Mouse (Mus musculus): Measurements from ENCODE around the gene Arsg. TPM values are rescaled to one million over a fixed set of nuclear protein-coding genes. Genes with fewer than 3 reads are reported as not detected.
"Not testable (repeated sequence)": the region's sequence is repeated elsewhere in the genome, so short reads cannot be mapped to it uniquely, and the experiment has no call there.

The Arsg gene
- polyA plus RNA-seq, 1 experiment from 2014 or later = 2.3 TPM

- Histone ChIP-seq H3K4me3 (ENCODE audit: low read depth, low read length) (no peak overlapping the region), H3K27ac (ENCODE audit: low read depth, low read length) (no peak overlapping the region), H3K9ac (ENCODE audit: low read length) (no peak overlapping the region), H3K27me3 (ENCODE audit: control insufficient read depth, insufficient read depth, low read length) (no peaks in the 10 kb centered on the region), H3K4me2 (ENCODE audit: low read depth) (no peak overlapping the region), H3K36me3 (ENCODE audit: control insufficient read depth, insufficient read depth, low read length) (no peaks in the 10 kb centered on the region), H3K4me1 (ENCODE audit: control insufficient read depth, insufficient read depth, low read length) (peaks cover 7% of the 10 kb centered on the region; the same call in 1 of the 2 replicates), H3K9me3 (ENCODE audit: control insufficient read depth, low read length) (no peaks in the 10 kb centered on the region)
- ATAC-seq (ENCODE audit: insufficient read depth, low FRiP score, low TSS enrichment) (no peak), DNase-seq (ENCODE audit: low spot score) (no peak)
- 80% methylated on average over 8 of the region's 8 CpGs for WGBS
Observed at GRCm38 (mm10) chr11:109480440-109480839, 7.3 kb downstream of the Arsg start.

- Histone ChIP-seq H3K4me1 (ENCODE audit: control insufficient read depth, insufficient read depth, low read length) (no peaks in the 10 kb centered on the region), H3K27me3 (ENCODE audit: control insufficient read depth, insufficient read depth, low read length) (no peaks in the 10 kb centered on the region), H3K4me2 (ENCODE audit: low read depth) (no peak overlapping the region), H3K9ac (ENCODE audit: low read length) (no peak overlapping the region), H3K27ac (ENCODE audit: low read depth, low read length) (no peak overlapping the region), H3K9me3 (ENCODE audit: control insufficient read depth, low read length) (no peaks in the 10 kb centered on the region), H3K36me3 (ENCODE audit: control insufficient read depth, insufficient read depth, low read length) (no peaks in the 10 kb centered on the region), H3K4me3 (ENCODE audit: low read depth, low read length) (no peak overlapping the region)
- ATAC-seq (ENCODE audit: insufficient read depth, low FRiP score, low TSS enrichment) (no peak), DNase-seq (ENCODE audit: low spot score) (no peak)
- WGBS = 67% methylated on average over 15 of the region's 15 CpGs
Observed at GRCm38 (mm10) chr11:109485398-109486045, 12.3 kb downstream of the Arsg start.

- Histone ChIP-seq H3K27me3 (ENCODE audit: control insufficient read depth, insufficient read depth, low read length) (no peaks in the 10 kb centered on the region), H3K27ac (ENCODE audit: low read depth, low read length) (no peak overlapping the region), H3K36me3 (ENCODE audit: control insufficient read depth, insufficient read depth, low read length) (no peaks in the 10 kb centered on the region), H3K4me1 (ENCODE audit: control insufficient read depth, insufficient read depth, low read length) (no peaks in the 10 kb centered on the region), H3K9me3 (ENCODE audit: control insufficient read depth, low read length) (no peaks in the 10 kb centered on the region), H3K4me2 (ENCODE audit: low read depth) (no peak overlapping the region), H3K9ac (ENCODE audit: low read length) (no peak overlapping the region), H3K4me3 (ENCODE audit: low read depth, low read length) (no peak overlapping the region)
- DNase-seq (ENCODE audit: low spot score) (no peak), ATAC-seq (ENCODE audit: insufficient read depth, low FRiP score, low TSS enrichment) (no peak)
- WGBS = 67% methylated on average over 1 of the region's 1 CpGs
Observed at GRCm38 (mm10) chr11:109487111-109487510, 13.9 kb downstream of the Arsg start.

GRCm38 (mm10) chr11:109487991-109488684, 15.0 kb downstream of the Arsg start:
- WGBS = 90% methylated on average over 10 of the region's 10 CpGs
- Histone ChIP-seq H3K4me2 (ENCODE audit: low read depth) (no peak overlapping the region), H3K4me3 (ENCODE audit: low read depth, low read length) (no peak overlapping the region), H3K4me1 (ENCODE audit: control insufficient read depth, insufficient read depth, low read length) (no peaks in the 10 kb centered on the region), H3K9ac (ENCODE audit: low read length) (no peak overlapping the region), H3K36me3 (ENCODE audit: control insufficient read depth, insufficient read depth, low read length) (no peaks in the 10 kb centered on the region), H3K27me3 (ENCODE audit: control insufficient read depth, insufficient read depth, low read length) (no peaks in the 10 kb centered on the region), H3K9me3 (ENCODE audit: control insufficient read depth, low read length) (no peaks in the 10 kb centered on the region), H3K27ac (ENCODE audit: low read depth, low read length) (no peak overlapping the region)
- DNase-seq (ENCODE audit: low spot score) (no peak), ATAC-seq (ENCODE audit: insufficient read depth, low FRiP score, low TSS enrichment) (no peak)

- H3K9me3 ChIP-seq (ENCODE audit: control insufficient read depth, low read length) = no peaks in the 10 kb centered on the region
- H3K4me3 ChIP-seq (ENCODE audit: low read depth, low read length) = no peak overlapping the region
- H3K9ac ChIP-seq (ENCODE audit: low read length) = no peak overlapping the region
- no peaks in the 10 kb centered on the region for H3K36me3 ChIP-seq (ENCODE audit: control insufficient read depth, insufficient read depth, low read length)
- no peaks in the 10 kb centered on the region for H3K4me1 ChIP-seq (ENCODE audit: control insufficient read depth, insufficient read depth, low read length)
- H3K4me2 ChIP-seq (ENCODE audit: low read depth) = no peak overlapping the region
- H3K27ac ChIP-seq (ENCODE audit: low read depth, low read length) = no peak overlapping the region
- 68% methylated on average over 2 of the region's 2 CpGs for WGBS
- DNase-seq (ENCODE audit: low spot score) (no peak), ATAC-seq (ENCODE audit: insufficient read depth, low FRiP score, low TSS enrichment) (no peak)
- no peaks in the 10 kb centered on the region for H3K27me3 ChIP-seq (ENCODE audit: control insufficient read depth, insufficient read depth, low read length)
Observed at GRCm38 (mm10) chr11:109489763-109490162, 16.6 kb downstream of the Arsg start.

GRCm38 (mm10) chr11:109491844-109492243, 18.7 kb downstream of the Arsg start:
- Histone ChIP-seq H3K4me2 (ENCODE audit: low read depth) (no peak overlapping the region), H3K4me3 (ENCODE audit: low read depth, low read length) (no peak overlapping the region), H3K36me3 (ENCODE audit: control insufficient read depth, insufficient read depth, low read length) (no peaks in the 10 kb centered on the region), H3K9me3 (ENCODE audit: control insufficient read depth, low read length) (no peaks in the 10 kb centered on the region), H3K4me1 (ENCODE audit: control insufficient read depth, insufficient read depth, low read length) (peaks cover 5% of the 10 kb centered on the region; the same call in 1 of the 2 replicates), H3K9ac (ENCODE audit: low read length) (no peak overlapping the region), H3K27me3 (ENCODE audit: control insufficient read depth, insufficient read depth, low read length) (no peaks in the 10 kb centered on the region), H3K27ac (ENCODE audit: low read depth, low read length) (no peak overlapping the region)
- WGBS = 89% methylated on average over 4 of the region's 4 CpGs
- DNase-seq (ENCODE audit: low spot score) = no peak
- ATAC-seq (ENCODE audit: insufficient read depth, low FRiP score, low TSS enrichment) = no peak

GRCm38 (mm10) chr11:109492847-109493464, 19.8 kb downstream of the Arsg start:
- DNase-seq (ENCODE audit: low spot score); H3K9me3 ChIP-seq (ENCODE audit: control insufficient read depth, low read length); ATAC-seq (ENCODE audit: insufficient read depth, low FRiP score, low TSS enrichment); H3K4me2 ChIP-seq (ENCODE audit: low read depth); H3K4me1 ChIP-seq (ENCODE audit: control insufficient read depth, insufficient read depth, low read length); H3K9ac ChIP-seq (ENCODE audit: low read length); H3K4me3 ChIP-seq (ENCODE audit: low read depth, low read length); H3K27me3 ChIP-seq (ENCODE audit: control insufficient read depth, insufficient read depth, low read length); H3K27ac ChIP-seq (ENCODE audit: low read depth, low read length); H3K36me3 ChIP-seq (ENCODE audit: control insufficient read depth, insufficient read depth, low read length): not testable (repeated sequence)
- WGBS = 89% methylated on average over 8 of the region's 8 CpGs

- peaks cover 5% of the 10 kb centered on the region; the same call in 1 of the 2 replicates for H3K4me1 ChIP-seq (ENCODE audit: control insufficient read depth, insufficient read depth, low read length)
- DNase-seq (ENCODE audit: low spot score) (no peak), ATAC-seq (ENCODE audit: insufficient read depth, low FRiP score, low TSS enrichment) (no peak; the same call in 1 of the 2 replicates)
- H3K27me3 ChIP-seq (ENCODE audit: control insufficient read depth, insufficient read depth, low read length) = no peaks in the 10 kb centered on the region
- H3K4me2 ChIP-seq (ENCODE audit: low read depth) = no peak overlapping the region
- no peak overlapping the region for H3K4me3 ChIP-seq (ENCODE audit: low read depth, low read length)
- no peaks in the 10 kb centered on the region for H3K36me3 ChIP-seq (ENCODE audit: control insufficient read depth, insufficient read depth, low read length)
- no peaks in the 10 kb centered on the region for H3K9me3 ChIP-seq (ENCODE audit: control insufficient read depth, low read length)
- 53% methylated on average over 24 of the region's 24 CpGs for WGBS
- H3K27ac ChIP-seq (ENCODE audit: low read depth, low read length) = 0 out of 2 replicates have a peak overlapping the region, but pooled peaks have one; percentile 2
- no peak overlapping the region for H3K9ac ChIP-seq (ENCODE audit: low read length)
Observed at GRCm38 (mm10) chr11:109494890-109495770, 22.0 kb downstream of the Arsg start.
